Mouse (Mus musculus): Measurements from ENCODE around the gene Hbq1a. TPM values are rescaled to one million over a fixed set of nuclear protein-coding genes. Genes with fewer than 3 reads are reported as not detected.

Hbq1a gene
- polyA plus RNA-seq, 1 experiment from 2014 or later, result not detected

DNA sequence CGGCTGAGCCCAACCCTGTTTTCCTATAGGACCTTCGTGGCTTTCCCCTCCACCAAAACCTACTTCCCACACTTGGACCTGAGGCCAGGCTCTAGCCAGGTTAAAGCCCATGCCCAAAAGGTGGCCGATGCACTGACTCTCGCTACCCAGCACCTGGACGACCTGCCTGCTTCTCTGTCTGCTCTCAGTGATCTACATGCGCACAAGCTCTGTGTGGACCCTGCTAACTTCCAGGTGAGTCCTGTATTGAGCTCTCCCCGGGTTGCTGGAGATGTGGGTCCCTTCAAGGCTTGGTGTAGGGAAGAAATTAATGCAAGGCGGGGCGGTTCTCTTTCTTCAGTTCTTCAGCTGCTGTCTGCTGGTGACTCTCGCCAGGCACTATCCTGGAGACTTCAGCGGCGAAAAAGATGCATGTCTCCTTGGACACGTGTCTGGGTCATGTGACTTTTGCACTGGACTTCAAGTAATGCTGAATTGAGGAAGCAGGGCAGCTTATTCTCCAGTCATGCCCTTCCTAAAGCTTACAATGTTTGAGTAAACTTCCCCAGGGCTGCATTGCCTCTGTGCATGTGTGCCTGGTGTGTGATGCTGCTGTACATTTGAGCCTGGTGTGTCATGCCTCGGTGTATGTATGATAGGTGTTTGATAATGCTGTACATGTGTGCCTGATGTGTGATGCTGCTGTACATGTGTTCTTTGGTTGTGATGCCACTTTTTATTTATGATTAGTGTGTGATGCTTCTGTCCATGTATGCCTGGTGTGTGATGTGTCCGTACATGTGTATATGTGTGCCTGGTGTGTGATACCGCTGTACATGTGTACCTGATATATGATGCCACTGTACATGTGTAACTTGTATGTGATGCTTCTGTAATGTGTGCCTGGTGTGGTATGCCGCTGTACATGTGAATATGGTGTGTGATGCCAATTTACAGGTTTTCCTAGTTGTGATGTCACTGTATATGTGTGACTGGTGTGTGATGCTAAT lies 704 bp downstream of the Hbq1a start:
- peaks cover 39% of the 10 kb centered on the region for H3K27me3 ChIP-seq
- ChIA-PET CTCF (interaction anchor here (1.0 kb wide), 1 partner anchor 55 kb away, joined by 3 read pairs; no protein-coding TSS in a partner anchor), POLR2A (no interaction called here)
- in situ Hi-C loops (cut with MboI; ENCODE audit: low pct_unique_long_range_greater_than_20kb), result no loop called here
- no peak for TF ChIP-seq CTCF (IDR thresholded peaks at IDR 0.05)
- DNase-seq (ENCODE audit: low read depth, low spot score), result no peak
- ATAC-seq, result no peak

DNA sequence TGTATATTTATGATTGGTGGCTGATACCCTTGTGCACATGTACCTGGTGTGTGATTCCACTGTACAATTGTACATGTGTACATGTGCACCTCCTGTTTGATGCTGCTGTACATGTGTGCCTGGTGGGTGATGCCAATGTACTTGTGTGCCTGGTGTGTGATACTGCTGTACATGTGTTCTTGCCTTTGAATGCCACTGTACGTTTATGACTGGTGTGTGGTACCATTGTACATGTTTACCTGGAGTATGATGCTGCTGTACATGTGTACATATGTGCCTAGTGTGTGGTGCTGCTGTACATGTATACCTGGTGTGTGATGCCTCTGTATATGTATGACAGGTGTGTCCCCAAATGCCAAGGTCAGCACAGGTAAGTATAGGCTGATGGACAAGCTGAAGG lies 1.6 kb downstream of the Hbq1a start:
- POLR2A ChIA-PET, result no interaction called here
- no peak for DNase-seq (ENCODE audit: low read depth, low spot score)
- TF ChIP-seq CTCF (IDR thresholded peaks at IDR 0.05), result no peak

DNA sequence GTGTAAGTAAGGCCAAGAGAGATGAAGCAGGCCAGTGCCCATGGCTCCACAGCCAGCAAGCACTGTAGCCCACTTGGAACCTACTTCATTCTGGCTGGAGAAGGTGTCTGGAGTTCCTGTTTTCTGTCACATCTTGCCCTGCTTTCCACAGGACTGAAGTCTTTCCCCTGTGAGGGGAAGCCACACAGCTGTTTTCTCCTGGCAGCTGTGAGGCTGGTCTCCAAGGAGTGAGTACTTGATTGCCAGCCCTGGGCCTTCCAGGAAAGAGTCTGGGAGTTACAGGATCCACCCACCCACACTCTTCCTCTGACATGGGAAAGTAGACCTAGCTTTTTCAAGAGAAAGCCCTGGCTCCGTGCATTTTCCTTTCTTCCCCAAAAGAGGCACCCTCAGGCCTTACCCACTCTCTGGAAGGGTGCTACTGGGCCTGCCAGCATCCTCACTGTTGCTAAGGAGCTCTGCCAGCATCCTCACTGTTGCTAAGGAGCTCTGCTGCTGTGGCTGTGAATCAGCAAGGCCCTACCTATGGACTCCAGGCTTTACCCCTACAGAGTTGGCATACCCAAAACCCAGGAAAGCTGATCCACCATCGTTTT lies 3.1 kb downstream of the Hbq1a start:
- ChIA-PET POLR2A (no interaction called here), CTCF (interaction anchor here (1.2 to 1.7 kb wide), 2 partner anchors 18 to 120 kb away, joined by 3 to 4 read pairs; no protein-coding TSS in a partner anchor)
- DNase-seq (ENCODE audit: low read depth, low spot score), result no peak
- TF ChIP-seq CTCF (IDR thresholded peaks at IDR 0.05), result no peak
- ATAC-seq, result no peak
- peaks cover 39% of the 10 kb centered on the region for H3K27me3 ChIP-seq
- in situ Hi-C loops (cut with MboI; ENCODE audit: low pct_unique_long_range_greater_than_20kb), result no loop called here

More for the DNA sequence above, 1.6 kb downstream of the Hbq1a start:
- no peak for ATAC-seq
- in situ Hi-C loops (cut with MboI; ENCODE audit: low pct_unique_long_range_greater_than_20kb), result no loop called here
- CTCF ChIA-PET, result no interaction called here
- H3K27me3 ChIP-seq, result peaks cover 39% of the 10 kb centered on the region

DNA sequence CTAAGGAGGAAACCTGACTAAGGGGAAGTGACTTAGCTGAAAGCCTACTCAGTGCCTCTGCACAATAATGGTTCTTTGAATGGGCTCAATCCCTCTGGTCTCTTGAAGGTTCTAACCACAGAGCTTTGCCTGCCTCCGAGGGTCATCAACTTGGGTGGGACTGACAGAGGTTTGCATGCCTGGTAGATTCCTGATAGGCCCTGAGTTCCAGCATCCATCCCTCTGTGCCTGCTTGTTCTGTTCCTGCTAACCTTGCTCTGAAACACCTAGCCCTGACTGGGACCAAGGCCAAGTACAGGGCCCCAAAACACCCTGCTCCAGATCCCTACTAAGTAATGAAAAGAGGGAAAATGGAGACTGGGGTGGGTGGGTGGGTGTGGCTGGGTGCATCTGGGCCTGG lies 3.6 kb downstream of the Hbq1a start:
- peaks cover 34% of the 10 kb centered on the region for H3K27me3 ChIP-seq
- no peak for ATAC-seq
- ChIA-PET POLR2A (no interaction called here), CTCF (interaction anchor here (1.2 to 1.7 kb wide), 2 partner anchors 17 to 121 kb away, joined by 3 to 4 read pairs; no protein-coding TSS in a partner anchor)
- DNase-seq (ENCODE audit: low read depth, low spot score), result no peak
- in situ Hi-C loops (cut with MboI; ENCODE audit: low pct_unique_long_range_greater_than_20kb), result no loop called here
- no peak for TF ChIP-seq CTCF (IDR thresholded peaks at IDR 0.05)

DNA sequence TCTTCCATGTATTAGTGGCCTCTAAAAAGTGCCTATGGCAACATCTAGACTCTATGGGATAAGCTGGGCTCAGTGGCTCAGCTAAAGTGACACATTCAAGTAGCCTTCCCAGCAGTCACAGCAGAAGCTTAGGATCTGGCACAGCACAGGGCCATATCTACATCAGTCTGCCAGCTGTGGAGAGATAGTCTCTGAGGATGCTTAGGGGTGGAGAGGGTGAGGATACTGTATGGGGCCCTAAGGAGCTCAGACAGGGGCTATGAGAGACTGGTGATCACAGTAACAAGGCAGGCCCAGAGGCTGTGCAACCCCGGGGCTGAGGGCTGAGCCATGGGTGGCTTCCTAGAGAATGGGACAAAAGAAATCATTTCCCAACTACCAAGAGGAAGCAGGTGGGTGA lies 7.1 kb downstream of the Hbq1a start:
- DNase-seq (ENCODE audit: low read depth, low spot score) (no peak), ATAC-seq (no peak)
- POLR2A ChIA-PET, result no interaction called here
- CTCF ChIA-PET, result interaction anchor here (0.7 to 2.2 kb wide), 4 partner anchors 15 to 124 kb away, joined by 3 to 9 read pairs (median 6); no protein-coding TSS in a partner anchor
- in situ Hi-C loops (cut with MboI; ENCODE audit: low pct_unique_long_range_greater_than_20kb), result no loop called here
- no peak for TF ChIP-seq CTCF (IDR thresholded peaks at IDR 0.05)
- peaks cover 28% of the 10 kb centered on the region for H3K27me3 ChIP-seq

DNA sequence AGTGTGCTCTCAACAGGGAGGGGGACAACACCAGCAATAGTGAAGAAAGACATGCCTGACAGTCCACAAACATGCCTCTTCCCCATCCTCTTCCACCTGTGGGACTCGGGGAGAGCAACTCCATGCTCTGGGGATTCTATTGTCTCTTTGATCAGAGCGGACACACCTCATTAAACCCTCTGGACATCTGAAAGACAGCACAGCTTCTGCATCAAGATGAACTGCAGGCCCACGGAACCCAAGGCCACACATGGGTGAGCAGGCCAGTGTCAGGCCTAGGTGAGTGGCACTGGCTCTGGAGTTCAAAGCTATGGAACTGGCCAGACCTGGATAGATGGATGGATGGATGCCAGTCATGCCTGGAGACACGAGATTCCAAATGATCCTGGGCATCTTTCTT lies 9.6 kb downstream of the Hbq1a start:
- peaks cover 9% of the 10 kb centered on the region for H3K27me3 ChIP-seq
- DNase-seq (ENCODE audit: low read depth, low spot score) (no peak), ATAC-seq (no peak)
- TF ChIP-seq CTCF (IDR thresholded peaks at IDR 0.05), result no peak
- in situ Hi-C loops (cut with MboI; ENCODE audit: low pct_unique_long_range_greater_than_20kb), result no loop called here
- ChIA-PET POLR2A (interaction anchor here (0.6 kb wide), 1 partner anchor 1194 kb away, joined by 3 read pairs; no protein-coding TSS in a partner anchor), CTCF (no interaction called here)

DNA sequence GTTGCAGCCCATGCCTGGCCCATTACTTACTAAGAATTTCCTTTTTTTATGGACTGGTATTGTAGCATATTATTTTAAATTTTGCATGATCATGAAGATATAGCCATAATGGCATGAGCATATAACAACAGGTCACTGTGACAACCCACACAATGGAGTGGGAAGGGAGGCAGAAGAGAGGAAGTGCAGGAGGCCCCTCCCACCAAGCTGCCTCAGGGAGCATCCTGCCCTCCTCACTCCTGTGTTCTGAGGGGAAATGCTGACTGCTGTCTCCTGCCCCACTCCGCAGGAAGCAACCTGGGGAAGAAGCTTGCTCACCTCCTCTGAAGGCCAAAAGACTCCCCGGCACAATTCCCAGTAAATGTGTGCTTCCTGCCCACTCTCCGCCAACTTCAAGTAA lies 10.1 kb downstream of the Hbq1a start:
- ChIA-PET POLR2A (interaction anchor here (0.6 kb wide), 1 partner anchor 1194 kb away, joined by 3 read pairs; no protein-coding TSS in a partner anchor), CTCF (interaction anchor here (0.6 kb wide), 1 partner anchor 135 kb away, joined by 4 read pairs; no protein-coding TSS in a partner anchor)
- in situ Hi-C loops (cut with MboI; ENCODE audit: low pct_unique_long_range_greater_than_20kb), result no loop called here
- DNase-seq (ENCODE audit: low read depth, low spot score) (no peak), ATAC-seq (no peak)
- TF ChIP-seq CTCF (IDR thresholded peaks at IDR 0.05), result no peak
- peaks cover 7% of the 10 kb centered on the region for H3K27me3 ChIP-seq

DNA sequence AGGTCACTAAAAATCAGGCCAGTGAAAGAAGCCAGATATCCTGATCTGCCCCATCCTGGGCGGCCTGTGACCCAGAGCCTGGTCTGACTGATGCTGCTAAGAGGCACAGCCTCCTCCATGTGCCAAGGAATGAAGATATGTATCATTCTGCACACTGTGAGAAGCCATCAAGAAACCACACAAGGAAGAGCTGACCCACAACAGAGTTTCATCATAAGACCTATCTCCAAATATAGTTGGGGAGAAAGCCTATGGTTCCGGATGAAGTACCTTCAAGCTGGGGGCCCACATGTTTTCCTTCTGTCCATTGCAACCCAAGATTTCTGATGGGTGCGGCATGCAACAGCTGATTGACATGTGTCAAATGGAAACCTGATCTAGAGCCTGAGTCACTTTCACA lies 16.1 kb downstream of the Hbq1a start:
- ChIA-PET POLR2A (interaction anchor here (0.9 kb wide), 1 partner anchor 47 kb away, joined by 3 read pairs; no protein-coding TSS in a partner anchor), CTCF (interaction anchor here (0.7 kb wide), 1 partner anchor 10 kb away, joined by 3 read pairs; no protein-coding TSS in a partner anchor)
- peaks cover 2% of the 10 kb centered on the region for H3K27me3 ChIP-seq
- DNase-seq (ENCODE audit: low read depth, low spot score), result no peak
- ATAC-seq, result no peak
- TF ChIP-seq CTCF (IDR thresholded peaks at IDR 0.05), result no peak
- in situ Hi-C loops (cut with MboI; ENCODE audit: low pct_unique_long_range_greater_than_20kb), result no loop called here

DNA sequence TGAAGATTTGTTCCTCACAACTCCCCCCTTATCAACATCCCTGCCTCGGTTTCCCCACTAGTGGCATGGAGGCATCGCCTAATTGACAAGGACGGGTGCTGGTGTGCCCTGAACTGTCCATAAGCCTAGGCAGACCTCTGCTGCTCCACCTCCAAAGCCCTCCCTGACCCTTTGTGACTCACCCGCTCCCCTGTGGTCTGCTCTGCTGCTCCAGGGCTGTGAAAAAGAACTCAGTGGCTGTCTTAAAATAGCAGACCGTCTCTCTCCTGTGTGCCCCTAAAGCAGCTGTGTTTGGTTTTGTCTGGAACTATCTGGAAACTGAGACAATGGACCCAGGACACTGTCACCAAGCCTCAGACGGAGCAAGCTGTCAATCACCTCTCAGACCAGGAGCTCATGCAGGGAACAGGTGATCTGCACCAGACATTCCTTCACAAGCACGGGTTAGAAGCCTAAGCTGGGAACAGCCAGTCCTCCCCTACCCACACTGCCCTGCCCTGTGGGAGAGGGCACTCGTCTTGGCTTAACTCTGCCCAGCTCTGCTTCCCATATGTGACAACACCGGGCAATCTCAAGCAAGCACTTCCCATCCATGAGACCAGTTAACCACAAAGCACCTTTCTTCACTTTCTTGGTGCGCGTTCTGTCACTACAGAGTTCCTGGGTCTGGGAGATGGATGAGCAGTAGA lies 20.8 kb downstream of the Hbq1a start:
- ATAC-seq (peak; percentile 66), DNase-seq (ENCODE audit: low read depth, low spot score) (no peak)
- POLR2A ChIA-PET, result interaction anchor here (1.2 kb wide), 1 partner anchor 117 kb away, joined by 3 read pairs; no protein-coding TSS in a partner anchor
- in situ Hi-C loops (cut with MboI; ENCODE audit: low pct_unique_long_range_greater_than_20kb), result no loop called here
- TF ChIP-seq CTCF (IDR thresholded peaks at IDR 0.05), result no peak
- CTCF ChIA-PET, result interaction anchor here (1.2 to 3.3 kb wide), 8 partner anchors 14 to 138 kb away, joined by 3 to 16 read pairs (median 5); partner anchors contain the start of gene Hbq1b
- peaks cover 16% of the 10 kb centered on the region for H3K27me3 ChIP-seq

DNA sequence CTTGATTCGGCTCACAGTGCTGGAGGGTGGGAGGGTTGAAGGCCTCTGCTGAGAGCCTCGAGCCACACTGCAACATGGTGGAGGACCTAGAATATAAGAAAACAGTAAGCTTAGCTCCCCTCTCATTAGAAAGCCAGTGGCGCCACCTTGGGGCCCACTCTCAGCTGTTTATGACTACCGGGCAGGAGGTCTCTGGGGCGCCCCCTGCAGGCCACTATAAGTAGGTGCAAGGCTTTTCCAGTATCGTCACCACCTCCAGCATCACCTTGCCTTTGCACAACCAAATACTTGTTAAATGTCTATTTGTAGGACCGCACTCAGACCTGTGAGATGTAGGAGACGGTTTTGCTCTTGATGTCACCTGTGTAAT lies 21.3 kb downstream of the Hbq1a start:
- ChIA-PET CTCF (interaction anchor here (1.1 to 3.3 kb wide), 9 partner anchors 13 to 140 kb away, joined by 3 to 16 read pairs (median 4); partner anchors contain the start of gene Hbq1b), POLR2A (interaction anchor here (0.6 to 1.2 kb wide), 2 partner anchors 22 to 117 kb away, joined by 3 read pairs; no protein-coding TSS in a partner anchor)
- peak; percentile 19 for ATAC-seq
- H3K27me3 ChIP-seq, result peaks cover 21% of the 10 kb centered on the region
- DNase-seq (ENCODE audit: low read depth, low spot score), result no peak
- in situ Hi-C loops (cut with MboI; ENCODE audit: low pct_unique_long_range_greater_than_20kb), result no loop called here
- peak; percentile 96 for TF ChIP-seq CTCF (IDR thresholded peaks at IDR 0.05)

Measured in Patski (cell line).